Mouse (Mus musculus): ENCODE results near the gene Tcta.
"Not testable (repeated sequence)": the region's sequence is repeated elsewhere in the genome, so short reads cannot be mapped to it uniquely, and the experiment has no call there.

Gene Tcta

GRCm38 (mm10) chr9:108305629-108306520 is at the start of gene Tcta, which contains the start of gene Rhoa:
Gene Tcta, minus strand, starts transcription at chr9:108306160.
Gene Rhoa, plus strand, starts transcription at chr9:108306129.
- peak; percentile 96 to 98 for DNase-seq

- no peak for DNase-seq
Measured at GRCm38 (mm10) chr9:108349727-108350126, 43.8 kb upstream of the Tcta start.

- no peak for DNase-seq
Measured at GRCm38 (mm10) chr9:108348290-108348680, 42.3 kb upstream of the Tcta start.

- DNase-seq: peak; percentile 95 to 97
Measured at GRCm38 (mm10) chr9:108347540-108348289, 41.8 kb upstream of the Tcta start, which contains the start of gene Usp4. Gene Usp4, plus strand, starts transcription at chr9:108347853.

GRCm38 (mm10) chr9:108347024-108347423 is 41.1 kb upstream of the Tcta start:
- no peak for DNase-seq

- no peak for DNase-seq
Measured at GRCm38 (mm10) chr9:108344471-108344870, 38.5 kb upstream of the Tcta start.

- DNase-seq: no peak
Measured at GRCm38 (mm10) chr9:108343835-108344234, 37.9 kb upstream of the Tcta start.

GRCm38 (mm10) chr9:108343331-108343730 is 37.4 kb upstream of the Tcta start:
- no peak for DNase-seq

GRCm38 (mm10) chr9:108342301-108342831 is 36.4 kb upstream of the Tcta start:
- no peak for DNase-seq

- no peak for DNase-seq
Measured at GRCm38 (mm10) chr9:108341801-108342200, 35.8 kb upstream of the Tcta start.

- no peak for DNase-seq
Measured at GRCm38 (mm10) chr9:108341139-108341475, 35.1 kb upstream of the Tcta start.

- DNase-seq: no peak
Measured at GRCm38 (mm10) chr9:108340258-108341138, 34.5 kb upstream of the Tcta start.

- peak; percentile 47 to 55 for DNase-seq
Measured at GRCm38 (mm10) chr9:108339886-108340257, 33.9 kb upstream of the Tcta start.

GRCm38 (mm10) chr9:108338886-108339781 is 33.2 kb upstream of the Tcta start, which contains the start of gene Gpx1:
Gene Gpx1, plus strand, starts transcription at chr9:108338903.
- peak; percentile 94 to 95 for DNase-seq

- DNase-seq: peak in 1 of 2 experiments; percentile 18
Measured at GRCm38 (mm10) chr9:108338551-108338885, 32.6 kb upstream of the Tcta start.

- peak in 1 of 2 experiments; percentile 21 for DNase-seq
Measured at GRCm38 (mm10) chr9:108337848-108338550, 32.0 kb upstream of the Tcta start.

- DNase-seq: no peak
Measured at GRCm38 (mm10) chr9:108325811-108326210, 19.9 kb upstream of the Tcta start.

- DNase-seq: peak; percentile 65 to 66
Measured at GRCm38 (mm10) chr9:108324784-108325183, 18.8 kb upstream of the Tcta start.

- not testable (repeated sequence) for DNase-seq
Measured at GRCm38 (mm10) chr9:108322054-108322453, 16.1 kb upstream of the Tcta start.

GRCm38 (mm10) chr9:108318462-108318861 is 12.5 kb upstream of the Tcta start:
- no peak for DNase-seq

GRCm38 (mm10) chr9:108317572-108317971 is 11.6 kb upstream of the Tcta start:
- DNase-seq: peak in 1 of 2 experiments; percentile 30

All from cerebellum, postnatal 10 days (tissue).